Comparison of ENCODE assay signal across 10 mouse cellular contexts in genomic region chr13:53261106-53261771, GRCm38 (mm10). TPM values are rescaled to one million over a fixed set of nuclear protein-coding genes. Genes with fewer than 3 reads are reported as not detected.
DNase-seq lines count a peak whose midpoint lies in the region; ATAC-seq and TF ChIP-seq lines count a peak whose summit lies in the region.
"Had no signal": no experiment of that assay in that cellular context is flagged by ENCODE, and none has a peak within 500 bp of the region (broad histone marks: within the 10 kb centered on the region; RNA-seq: fewer than 3 reads in every experiment).

No protein-coding gene starts in this region.

- no peaks in the 10 kb centered on the region for H3K79me2 ChIP-seq in heart, adult 2 months (replicated peaks; ENCODE audit: control insufficient read depth, insufficient read depth, low read length)

- H3K27me3 ChIP-seq in midbrain, postnatal 0 days (ENCODE audit: insufficient read depth, low read length): no peaks in the 10 kb centered on the region
- H3K27me3 ChIP-seq in midbrain, embryonic 10.5 days (ENCODE audit: low read depth, poor library complexity, severe bottlenecking): no peaks in the 10 kb centered on the region
- no peaks in the 10 kb centered on the region for H3K27me3 ChIP-seq in heart, adult 2 months (ENCODE audit: control insufficient read depth, insufficient read depth, low read length)
- H3K27me3 ChIP-seq in kidney, embryonic 14.5 days (ENCODE audit: control insufficient read depth, insufficient read depth, low read length): no peaks in the 10 kb centered on the region
- H3K27me3 ChIP-seq in stomach, embryonic 15.5 days (replicated peaks): no peaks in the 10 kb centered on the region
- H3K27me3 ChIP-seq: liver, embryonic 13.5 days had no signal

- H3K4me2 ChIP-seq in midbrain, postnatal 0 days (ENCODE audit: low read depth, low read length, poor library complexity, severe bottlenecking): no peak overlapping the region
- no peak overlapping the region for H3K4me2 ChIP-seq in kidney, embryonic 14.5 days (replicated peaks; ENCODE audit: low read depth, low read length)
- H3K4me2 ChIP-seq in stomach, embryonic 15.5 days: no peak overlapping the region
- H3K4me2 ChIP-seq: liver, embryonic 13.5 days had no signal

- TF ChIP-seq POLR2A in heart, adult 2 months (IDR thresholded peaks at IDR 0.05; ENCODE audit: insufficient read depth, low read depth, low read length): no peak

- H3K9me3 ChIP-seq in midbrain, postnatal 0 days (ENCODE audit: low read length): no peaks in the 10 kb centered on the region
- no peaks in the 10 kb centered on the region for H3K9me3 ChIP-seq in midbrain, embryonic 10.5 days (replicated peaks)
- H3K9me3 ChIP-seq in kidney, embryonic 14.5 days (ENCODE audit: control insufficient read depth, low read length): peaks cover 3% of the 10 kb centered on the region; the same call in 1 of the 2 replicates
- H3K9me3 ChIP-seq in stomach, embryonic 15.5 days: no peaks in the 10 kb centered on the region
- H3K9me3 ChIP-seq: liver, embryonic 13.5 days had no signal

- no peak overlapping the region for H3K27ac ChIP-seq in midbrain, postnatal 0 days (ENCODE audit: low read depth, low read length)
- H3K27ac ChIP-seq in midbrain, embryonic 10.5 days (replicated peaks): no peak overlapping the region
- peak overlapping the region; percentile 54 for H3K27ac ChIP-seq in heart, adult 2 months
- H3K27ac ChIP-seq in kidney, embryonic 14.5 days (ENCODE audit: low read depth, low read length): 0 out of 2 replicates have a peak overlapping the region, but pooled peaks have one; percentile 3
- H3K27ac ChIP-seq in stomach, embryonic 15.5 days: peak overlapping the region; percentile 79
- H3K27ac ChIP-seq: liver, embryonic 13.5 days had no signal

- H3K9ac ChIP-seq in midbrain, postnatal 0 days (replicated peaks; ENCODE audit: low read length, poor library complexity, severe bottlenecking): no peak overlapping the region
- no peak overlapping the region for H3K9ac ChIP-seq in heart, adult 2 months (ENCODE audit: low read depth, low read length)
- H3K9ac ChIP-seq in kidney, embryonic 14.5 days (ENCODE audit: low read depth, low read length): no peak overlapping the region
- H3K9ac ChIP-seq in stomach, embryonic 15.5 days: no peak overlapping the region
- H3K9ac ChIP-seq: liver, embryonic 13.5 days had no signal

- WGBS in midbrain, postnatal 0 days: 57% methylated on average over 8 of the region's 8 CpGs
- 75% methylated on average over 8 of the region's 8 CpGs for whole genome bisulfite sequencing in midbrain, embryonic 10.5 days
- WGBS in heart, adult 2 months: 34% methylated on average over 8 of the region's 8 CpGs
- WGBS in kidney, embryonic 14.5 days: 49% methylated on average over 8 of the region's 8 CpGs
- 40% methylated on average over 8 of the region's 8 CpGs for WGBS in stomach, embryonic 15.5 days

- no peak for TF ChIP-seq CTCF in midbrain, postnatal 0 days (IDR thresholded peaks at IDR 0.05)
- TF ChIP-seq CTCF in heart, adult 2 months (IDR thresholded peaks at IDR 0.05): no peak

- H3K4me1 ChIP-seq in midbrain, postnatal 0 days (ENCODE audit: insufficient read depth, low read length): no peaks in the 10 kb centered on the region
- H3K4me1 ChIP-seq in midbrain, embryonic 10.5 days: peaks cover 32% of the 10 kb centered on the region
- peaks cover 3% of the 10 kb centered on the region for H3K4me1 ChIP-seq in heart, adult 2 months (ENCODE audit: control insufficient read depth, insufficient read depth, low read length)
- peaks cover 46% of the 10 kb centered on the region for H3K4me1 ChIP-seq in kidney, embryonic 14.5 days (ENCODE audit: control insufficient read depth, insufficient read depth, low read length)
- H3K4me1 ChIP-seq in stomach, embryonic 15.5 days: peaks cover 44% of the 10 kb centered on the region
- H3K4me1 ChIP-seq: liver, embryonic 13.5 days had no signal

- 0 out of 2 replicates have a peak, but pooled peaks have one; percentile 39 for TF ChIP-seq EP300 in heart, adult 2 months (IDR thresholded peaks at IDR 0.05; ENCODE audit: insufficient read depth, low read depth, low read length)

- no peak for ATAC-seq in midbrain, postnatal 0 days (ENCODE audit: low FRiP score)
- no peak for ATAC-seq in kidney, embryonic 14.5 days (ENCODE audit: low FRiP score, low TSS enrichment)
- ATAC-seq in stomach, embryonic 15.5 days (ENCODE audit: insufficient read depth, low FRiP score, low read depth): no peak

- H3K36me3 ChIP-seq in midbrain, postnatal 0 days (ENCODE audit: insufficient read depth, low read length): no peaks in the 10 kb centered on the region
- no peaks in the 10 kb centered on the region for H3K36me3 ChIP-seq in midbrain, embryonic 10.5 days
- no peaks in the 10 kb centered on the region for H3K36me3 ChIP-seq in heart, adult 2 months (ENCODE audit: control insufficient read depth, insufficient read depth, low read length)
- no peaks in the 10 kb centered on the region for H3K36me3 ChIP-seq in kidney, embryonic 14.5 days (ENCODE audit: control insufficient read depth, insufficient read depth, low read length)
- H3K36me3 ChIP-seq in stomach, embryonic 15.5 days: no peaks in the 10 kb centered on the region
- H3K36me3 ChIP-seq: liver, embryonic 13.5 days had no signal

- intact Hi-C loops in heart, adult 2 months (cut with DNase I): no loop called here

- peak; percentile 38 for DNase-seq in midbrain, postnatal 0 days (ENCODE audit: low spot score)
- no peak for DNase-seq in midbrain, embryonic 10.5 days (ENCODE audit: low spot score)
- peak; percentile 82 to 85 for DNase-seq in heart, adult 2 months
- DNase-seq in cerebellum, postnatal 25 days: no peak
- DNase-seq in adipocyte (ENCODE audit: low spot score): no peak
- no peak for DNase-seq in thymus, postnatal 36 days
- DNase-seq: liver, embryonic 13.5 days had no signal

- H3K4me3 ChIP-seq in midbrain, postnatal 0 days (ENCODE audit: low read depth, low read length): no peak overlapping the region
- H3K4me3 ChIP-seq in midbrain, embryonic 10.5 days: no peak overlapping the region
- no peak overlapping the region for H3K4me3 ChIP-seq in heart, adult 2 months
- no peak overlapping the region for H3K4me3 ChIP-seq in kidney, embryonic 14.5 days (ENCODE audit: low read length)
- no peak overlapping the region for H3K4me3 ChIP-seq in stomach, embryonic 15.5 days (replicated peaks)
- H3K4me3 ChIP-seq: liver, embryonic 13.5 days had no signal

RNA-seq across cellular contexts. Expression of gene Ror2, which starts 24.7 kb away (rescaled TPM):
- 5.2 and 5.8 TPM in 2 replicates for total RNA-seq in midbrain, postnatal 0 days (2014; rRNA removed)
- 2.0 TPM in 2 replicates for polyA plus RNA-seq in midbrain, postnatal 0 days (2015; fragmentation: Nextera tagmentation; extraction: Ambion mirVana)
- polyA plus RNA-seq in midbrain, embryonic 10.5 days (2016; fragmentation: Nextera tagmentation; extraction: Ambion mirVana): 9.7 and 11.0 TPM in 2 replicates
- 1 to 10 TPM; 1.1 to 1.9 TPM for total RNA-seq in heart, adult 2 months (2021)
- polyA plus RNA-seq in heart, adult 2 months (2012; rRNA removed): 1.5 and 1.6 TPM in 2 replicates
- 6.8 and 7.3 TPM in 2 replicates for polyA plus RNA-seq in kidney, embryonic 14.5 days (2014; fragmentation: Nextera tagmentation; extraction: Ambion mirVana)
- 17.4 and 20.9 TPM in 2 replicates for polyA plus RNA-seq in stomach, embryonic 15.5 days (2015; fragmentation: Nextera tagmentation; extraction: Ambion mirVana)
- total RNA-seq: common myeloid progenitor, adult 5-6 weeks had no signal

Comparison
In these comparisons a context has a peak if more than half of its experiments do, and no peak if none do; other contexts are left out.
1. DNase-seq: peak in midbrain, postnatal 0 days (single experiment) and heart, adult 2 months (2 of 2); none in midbrain, embryonic 10.5 days (single experiment), cerebellum, postnatal 25 days (0 of 2), adipocyte (single experiment) and thymus, postnatal 36 days (0 of 2).
2. H3K27ac ChIP-seq: peak in heart, adult 2 months (single experiment), kidney, embryonic 14.5 days (single experiment) and stomach, embryonic 15.5 days (single experiment); none in midbrain, postnatal 0 days (single experiment) and midbrain, embryonic 10.5 days (single experiment).